Mouse (Mus musculus): ENCODE measurements around the gene Galnt11. TPM values are rescaled to one million over a fixed set of nuclear protein-coding genes. Genes with fewer than 3 reads are reported as not detected.

Gene Galnt11
- 10 to 100 TPM; 20.5 to 20.7 TPM for total RNA-seq (2023)

GRCm38 (mm10) chr5:25221604-25222003 lies at the start of gene Galnt11:
Gene Galnt11, plus strand, starts transcription at chr5:25221904.

GRCm38 (mm10) chr5:25181004-25181531 lies 40.6 kb upstream of the Galnt11 start, which contains the start of gene Galntl5:
Gene Galntl5, plus strand, starts transcription at chr5:25181460.

GRCm38 (mm10) chr5:25222752-25223702 lies 1.3 kb downstream of the Galnt11 start, which contains the start of gene E130116L18Rik:
Gene E130116L18Rik, minus strand, starts transcription at chr5:25223153.

Other genes starting within 250 kb of the Galnt11 start
- 10 to 100 TPM; 34.1 to 41.8 TPM for gene Prkag2, start 121.3 kb upstream of the Galnt11 start, total RNA-seq (2023)
- gene Galntl5, start 40.4 kb upstream of the Galnt11 start, total RNA-seq (2023), result not detected
- not detected for gene E130116L18Rik, start 1.2 kb downstream of the Galnt11 start, total RNA-seq (2023)